Mouse (Mus musculus) frontal cortex, postnatal 25 days (tissue): Measurements from ENCODE around the gene Usp7.
A peak's percentile ranks its signal among the peaks of the same experiment; 100 is the strongest.
"Not testable (repeated sequence)": the region's sequence is repeated elsewhere in the genome, so short reads cannot be mapped to it uniquely, and the experiment has no call there.

ENCODE experiments used
- DNase-seq, 2 experiments: peaks; one replicate each; pipeline ENCODE4 v3.0.0; 2022; ENCODE audit warnings: low spot score in 2 of 2

Gene Usp7

DNA sequence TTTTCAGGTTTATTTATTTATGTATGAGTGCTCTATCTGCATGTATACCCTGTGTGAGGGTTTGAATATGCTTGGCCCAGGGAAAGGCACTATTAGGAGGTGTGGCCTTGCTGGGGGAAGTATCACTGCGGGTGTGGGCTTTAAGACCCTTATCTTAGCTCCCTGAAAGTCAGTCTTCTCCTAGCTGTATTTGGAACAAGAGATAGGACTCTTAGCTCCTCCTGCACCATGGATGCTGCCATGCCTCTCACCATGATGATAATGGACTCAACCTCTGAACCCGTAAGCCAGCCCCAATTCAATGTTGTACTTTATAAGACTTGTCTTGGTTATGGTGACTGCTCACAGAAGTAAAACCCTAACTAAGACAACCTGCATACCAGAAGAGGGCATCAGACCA is 39.8 kb downstream of the Usp7 start:
- no peak for DNase-seq

GRCm38 (mm10) chr16:8751555-8752235 is 40.4 kb downstream of the Usp7 start:
- DNase-seq, result no peak

DNA sequence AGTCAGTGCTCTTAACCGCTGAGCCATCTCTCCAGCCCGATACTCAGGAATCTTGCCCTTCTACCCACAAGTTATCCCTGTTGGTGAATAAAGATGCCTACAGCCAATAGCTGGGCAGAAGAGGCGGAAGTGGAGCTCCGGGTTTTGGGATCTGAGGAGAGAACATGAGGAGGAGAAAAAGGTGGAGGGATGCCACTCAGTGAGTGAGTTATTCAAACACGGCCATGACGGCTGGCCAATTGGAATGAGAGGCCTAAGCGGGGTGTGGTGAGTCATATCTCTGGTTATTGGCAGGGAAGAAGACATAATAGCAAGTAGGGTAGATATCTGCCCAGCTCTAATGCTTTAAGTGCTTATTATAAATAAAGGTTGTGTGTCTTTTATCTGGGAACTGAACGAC is 43.2 kb downstream of the Usp7 start:
- no peak for DNase-seq

DNA sequence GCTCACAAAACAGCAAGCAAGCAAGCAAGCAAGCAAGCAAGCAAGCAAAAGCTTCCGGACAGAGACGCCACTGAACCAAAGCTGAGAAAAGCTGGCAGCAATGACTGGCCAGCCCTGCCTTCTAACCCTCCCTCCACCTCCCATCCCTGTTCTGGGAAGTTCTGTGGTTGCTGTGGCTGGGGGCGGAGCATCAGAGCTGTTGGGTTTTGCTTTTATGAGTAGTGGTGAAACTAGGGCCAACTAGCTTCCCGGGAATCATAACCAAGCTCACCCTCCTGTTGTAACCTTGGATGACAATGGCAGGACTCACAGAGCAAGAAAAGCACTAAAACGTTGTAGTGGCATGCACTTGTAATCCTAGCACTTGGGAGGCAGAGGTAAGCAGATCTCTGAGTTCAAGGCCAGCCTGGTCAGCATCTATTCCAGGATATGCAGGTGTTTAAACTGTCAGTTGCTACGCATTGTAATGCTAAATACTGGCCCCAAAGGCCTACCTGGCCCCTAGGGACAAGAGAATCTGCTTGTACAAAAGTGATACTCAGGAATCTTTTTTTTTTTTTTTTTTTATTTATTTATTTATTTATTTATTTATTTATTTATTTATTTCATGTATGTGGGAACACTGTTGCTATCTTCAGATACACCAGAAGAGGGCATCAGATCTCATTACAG is 43.8 kb downstream of the Usp7 start:
- no peak for DNase-seq

DNA sequence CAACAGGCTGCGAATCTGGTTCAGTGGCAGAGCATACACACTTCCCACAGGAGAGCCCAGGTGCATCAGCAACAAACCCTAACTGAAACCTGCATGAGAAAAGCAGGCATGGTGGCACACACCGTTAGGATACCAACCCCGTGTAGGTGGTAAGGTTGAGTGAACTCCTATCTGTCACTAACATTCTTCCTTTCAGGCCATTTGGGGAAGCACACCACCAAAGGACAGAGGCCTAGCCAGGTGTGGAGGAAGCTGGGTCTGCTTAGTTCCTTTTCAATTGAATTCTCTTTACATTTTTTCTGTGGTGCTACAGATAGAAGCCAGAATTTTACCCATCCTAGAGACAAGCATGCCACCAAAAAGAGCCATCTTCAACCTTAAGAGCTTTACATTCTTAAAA is 44.3 kb downstream of the Usp7 start:
- no peak for DNase-seq

DNA sequence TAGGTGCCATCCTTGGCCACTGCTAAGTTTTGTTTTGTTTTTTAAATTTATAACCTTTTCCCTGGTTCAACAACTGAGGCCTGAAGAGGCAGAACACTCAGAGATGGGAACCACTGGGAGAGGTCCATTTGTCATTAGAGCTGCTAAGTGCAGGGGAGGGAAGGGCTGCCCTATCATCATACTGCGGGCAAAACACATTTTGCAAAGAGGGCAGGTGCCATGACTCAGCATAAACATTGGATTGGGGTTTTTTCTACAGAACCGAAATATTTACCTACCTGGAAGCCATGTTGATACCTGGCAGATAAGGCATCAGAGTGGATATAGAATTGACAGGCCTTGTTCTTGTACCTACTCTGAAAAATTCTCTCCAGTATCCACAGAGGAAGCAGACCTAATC is 45.6 kb downstream of the Usp7 start:
- no peak for DNase-seq

DNA sequence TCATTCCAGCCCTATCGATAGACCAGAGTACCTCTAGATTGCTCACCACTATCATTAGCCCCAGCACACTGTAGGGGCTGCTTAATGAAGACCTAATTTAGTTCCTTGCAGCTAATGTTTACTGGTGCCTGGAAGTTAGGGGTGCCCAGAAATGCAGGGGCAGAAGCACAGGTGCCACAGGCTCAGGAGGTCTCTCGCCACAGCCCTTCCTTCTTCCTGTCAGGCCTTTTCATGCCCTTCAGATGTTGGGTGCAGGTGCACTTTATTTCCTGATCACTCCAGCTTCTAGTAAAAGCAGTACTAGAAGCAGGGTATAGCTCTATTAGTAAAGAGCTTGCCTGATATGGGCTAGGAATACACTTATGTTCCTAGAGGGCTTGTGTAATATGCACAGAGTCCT is 46.4 kb downstream of the Usp7 start:
- DNase-seq, result no peak

DNA sequence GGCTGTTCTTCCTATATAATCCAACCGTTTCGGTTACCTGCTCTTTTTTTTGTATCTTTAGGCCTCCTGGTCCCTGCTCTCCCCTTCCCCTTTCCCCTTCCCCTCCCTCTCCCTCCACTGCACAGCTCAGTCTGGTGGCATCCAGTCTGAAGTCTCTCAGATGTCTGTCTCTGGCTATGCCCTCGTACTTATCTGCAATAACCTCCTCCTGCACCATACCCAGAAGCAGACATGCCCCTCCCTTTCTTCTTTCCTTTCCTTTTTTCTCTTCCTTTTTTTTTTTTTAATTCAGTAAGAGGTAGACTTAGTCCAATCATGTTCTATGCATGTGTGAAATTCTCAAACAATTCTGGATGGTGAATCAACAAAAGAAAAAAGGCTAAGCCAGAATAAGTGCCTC is 48.1 kb downstream of the Usp7 start:
- no peak for DNase-seq

- no peak for DNase-seq
These were observed 50.4 kb downstream of the Usp7 start for GRCm38 (mm10) chr16:8741697-8742096.

DNA sequence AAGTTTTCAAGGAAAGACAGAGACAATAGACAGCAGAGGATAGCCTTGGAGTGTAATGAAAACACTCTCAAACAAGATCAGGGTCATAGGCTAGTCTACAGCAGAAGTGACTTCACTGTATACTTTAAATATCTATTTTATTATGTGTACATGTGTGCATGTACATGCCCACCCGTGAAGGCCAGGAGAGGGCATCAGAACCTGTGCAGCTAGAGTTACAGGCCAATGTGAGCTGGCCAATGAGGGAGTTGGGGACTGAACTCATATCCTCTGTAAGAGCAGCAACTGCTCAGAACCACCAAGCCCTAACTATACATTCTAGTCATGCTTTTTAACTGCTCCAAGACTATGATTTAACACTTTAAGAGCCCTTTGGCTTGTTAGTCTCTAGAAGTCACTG is 51.0 kb downstream of the Usp7 start:
- DNase-seq, result no peak

DNA sequence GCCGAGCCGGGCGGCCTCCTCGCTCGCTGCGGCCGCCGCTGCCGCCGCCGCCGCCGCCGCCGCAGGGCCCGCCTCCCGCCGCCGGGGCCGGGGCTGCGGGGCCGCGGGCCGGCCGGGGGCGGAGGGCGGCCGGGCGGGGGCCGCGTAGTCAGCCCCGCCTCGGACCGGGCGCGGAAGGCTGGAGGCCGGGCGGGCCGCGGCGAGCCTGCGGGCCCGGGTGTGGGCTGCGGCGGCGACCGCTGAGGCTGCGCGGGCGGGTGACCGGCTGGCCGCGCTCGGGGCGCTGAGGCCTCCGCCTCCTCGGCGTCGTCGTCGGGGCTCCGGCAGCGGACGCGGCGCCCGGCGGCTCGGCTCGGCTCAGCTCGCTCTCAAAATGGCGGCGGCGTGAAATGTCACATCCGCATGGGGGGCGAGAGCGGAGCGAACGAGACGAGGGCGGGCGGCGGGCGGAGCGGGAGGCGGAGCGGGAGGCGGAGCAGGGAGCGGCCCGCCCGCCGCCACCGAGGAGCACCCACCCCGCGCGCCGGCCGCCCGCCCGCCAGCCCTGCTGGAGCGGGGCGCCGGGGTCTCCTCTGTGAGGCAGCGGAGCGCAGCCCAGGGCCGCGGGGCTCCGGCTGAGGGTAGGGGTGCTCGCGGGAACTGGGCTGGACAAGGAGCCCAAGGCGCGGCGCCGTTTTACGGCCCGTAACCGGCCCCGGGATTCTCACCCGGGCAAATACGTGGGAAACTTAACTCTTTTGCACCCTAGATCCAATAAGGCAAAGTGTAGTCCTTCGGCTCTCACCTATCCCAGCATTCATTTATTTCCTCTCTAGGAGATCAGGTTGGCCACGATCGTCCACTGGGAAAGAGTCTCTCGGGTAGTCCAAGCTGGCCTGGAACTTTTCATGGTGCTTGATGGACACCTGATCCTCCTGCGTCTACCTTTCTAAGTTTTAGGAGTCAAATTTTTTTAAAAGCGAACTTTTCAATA is 53.3 kb downstream of the Usp7 start:
- DNase-seq, result peak; percentile 74 to 80

DNA sequence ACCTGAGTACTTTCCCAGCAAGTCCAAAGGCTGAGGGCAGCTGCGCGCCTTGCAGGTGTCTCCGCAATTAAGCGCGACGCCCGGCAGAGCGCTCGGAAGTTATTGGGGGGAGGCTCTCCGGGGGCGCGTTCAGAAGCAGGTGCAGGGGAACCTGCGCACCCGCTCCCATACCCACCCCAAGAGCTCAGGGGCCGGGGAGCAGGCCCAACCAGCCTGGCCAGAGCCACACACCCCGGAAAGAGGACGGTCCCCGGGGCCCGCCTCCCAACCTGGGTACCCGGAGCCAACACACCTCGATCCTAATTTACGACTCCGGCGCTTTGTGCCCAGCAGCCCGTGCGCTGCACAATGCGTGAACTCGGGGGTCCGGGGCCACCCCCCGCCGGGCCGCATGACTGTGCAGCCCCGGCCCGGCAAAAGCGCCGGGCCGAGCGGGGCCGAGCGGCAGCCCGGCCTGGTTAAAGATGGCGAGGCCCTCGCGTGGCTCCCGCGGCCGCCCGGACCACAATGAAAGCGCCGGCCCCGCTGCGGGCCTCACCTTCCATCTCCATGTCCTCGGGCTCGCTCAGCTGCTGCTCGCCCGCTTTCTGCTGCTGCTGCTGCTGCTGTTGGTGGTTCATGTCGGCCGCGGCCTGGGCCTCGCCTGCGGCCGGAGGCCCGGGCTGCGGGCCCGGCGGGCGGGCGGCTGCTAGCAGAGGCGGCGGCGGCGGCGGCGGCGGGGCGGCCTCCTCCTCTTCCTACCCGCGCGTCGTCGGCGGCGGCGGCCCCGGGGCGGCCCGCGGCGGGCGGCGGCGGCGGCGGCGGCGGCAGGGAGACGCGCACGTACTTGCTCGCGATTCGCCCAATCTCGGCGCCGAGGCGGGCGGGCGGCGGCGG is 54.2 kb downstream of the Usp7 start:
- DNase-seq, result no peak

GRCm38 (mm10) chr16:8737341-8737665 is 54.8 kb downstream of the Usp7 start:
- no peak for DNase-seq

GRCm38 (mm10) chr16:8736757-8737156 is 55.4 kb downstream of the Usp7 start:
- DNase-seq, result no peak

DNA sequence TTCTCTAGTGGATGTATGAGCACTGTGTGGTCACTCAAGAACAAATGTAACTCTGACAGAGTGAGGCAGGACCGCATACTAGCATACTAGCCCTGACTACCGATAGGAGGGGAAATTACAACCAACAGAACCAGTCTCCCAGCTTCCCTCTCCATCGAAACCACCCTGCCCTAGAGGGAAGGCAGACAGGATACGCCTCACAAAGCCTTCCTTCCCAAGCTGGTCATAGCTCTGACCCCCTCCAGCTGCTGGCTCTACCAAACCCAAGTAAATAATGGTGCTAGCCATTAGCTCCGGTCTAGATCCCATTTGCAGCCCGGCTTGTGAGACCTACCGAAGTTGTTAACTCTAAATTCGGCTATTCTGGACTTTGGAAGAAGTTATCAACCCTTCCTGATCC is 56.1 kb downstream of the Usp7 start:
- no peak for DNase-seq

DNA sequence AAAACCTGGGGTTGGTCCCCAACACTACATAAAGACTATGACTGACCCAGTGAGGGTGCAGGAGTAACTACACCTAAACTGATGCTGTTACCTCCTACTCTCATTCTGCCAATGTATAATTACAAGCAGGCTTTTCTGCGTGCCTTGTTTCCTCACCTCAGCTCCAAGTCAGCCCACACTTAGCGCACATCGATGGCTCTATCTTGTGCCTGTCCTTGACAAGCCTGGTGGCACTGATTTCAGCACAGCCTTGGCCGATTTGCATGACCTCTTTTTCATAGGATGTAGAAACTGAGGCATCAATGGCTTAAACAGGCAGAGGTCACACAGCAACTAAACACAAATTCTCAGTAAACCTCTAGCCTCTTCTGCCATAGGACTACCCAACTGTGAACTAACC is 57.4 kb downstream of the Usp7 start:
- no peak for DNase-seq

DNA sequence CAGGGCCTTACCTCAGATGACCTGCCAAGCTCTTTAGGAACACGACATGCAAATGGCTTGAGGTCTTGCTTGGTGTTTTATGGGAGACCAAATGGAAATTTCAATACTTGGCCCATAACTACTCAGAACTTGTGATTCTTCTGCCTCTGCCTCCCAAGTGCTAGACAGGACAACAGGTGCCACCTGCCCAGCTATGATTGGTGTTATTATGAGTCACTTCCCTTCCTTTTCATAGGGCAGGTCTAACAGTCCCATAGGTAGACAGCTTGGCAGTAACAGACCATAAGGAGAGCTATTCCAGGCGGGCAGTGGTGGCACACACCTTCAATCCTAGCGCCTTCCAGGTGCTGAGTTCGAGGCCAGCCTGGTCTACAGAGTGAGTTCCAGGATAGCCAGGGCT is 58.5 kb downstream of the Usp7 start:
- DNase-seq, result no peak

- not testable (repeated sequence) for DNase-seq
These were observed 59.7 kb downstream of the Usp7 start for GRCm38 (mm10) chr16:8732450-8732849.

DNA sequence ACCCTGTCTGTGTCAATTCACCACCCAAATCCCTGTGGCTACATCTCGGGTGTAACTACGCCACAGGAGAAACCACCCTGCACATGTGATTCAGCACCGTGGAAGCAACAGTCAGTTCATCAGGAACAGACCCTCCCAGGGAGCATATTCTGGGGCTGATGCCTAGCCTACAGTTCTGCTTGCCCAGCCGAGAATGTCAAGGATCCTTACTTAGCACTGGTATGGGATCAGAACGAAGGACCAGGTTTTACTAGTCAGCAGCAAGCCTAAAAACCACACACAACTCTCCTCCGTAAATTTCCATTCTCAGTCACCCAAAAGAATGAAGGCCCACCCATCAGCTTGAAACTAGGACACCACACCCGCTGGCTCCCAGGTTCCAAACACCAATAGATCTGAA is 60.5 kb downstream of the Usp7 start:
- DNase-seq, result no peak

- DNase-seq, result no peak
These were observed 63.9 kb downstream of the Usp7 start for GRCm38 (mm10) chr16:8728111-8728748.

DNA sequence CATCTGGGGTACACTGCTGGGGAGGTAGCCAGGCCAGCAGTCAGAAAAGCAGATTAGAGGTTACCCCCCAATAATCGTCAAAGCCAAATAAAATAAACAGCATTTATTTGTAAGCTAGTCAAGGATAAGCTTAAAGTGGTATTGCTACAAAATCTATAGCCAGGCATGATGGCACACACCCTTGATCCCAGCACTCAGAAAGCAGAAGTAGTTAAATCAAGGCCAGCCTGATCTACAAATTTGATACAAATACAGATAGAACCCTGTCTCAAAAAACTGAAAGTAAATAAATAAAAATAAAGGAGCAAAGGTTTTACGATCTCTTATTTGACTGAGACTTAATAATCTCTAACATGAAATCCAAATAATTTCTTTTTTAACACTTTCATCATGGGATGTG is 66.3 kb downstream of the Usp7 start:
- DNase-seq, result no peak
